Mouse (Mus musculus): ENCODE results near the gene Tmem102.

DNA sequence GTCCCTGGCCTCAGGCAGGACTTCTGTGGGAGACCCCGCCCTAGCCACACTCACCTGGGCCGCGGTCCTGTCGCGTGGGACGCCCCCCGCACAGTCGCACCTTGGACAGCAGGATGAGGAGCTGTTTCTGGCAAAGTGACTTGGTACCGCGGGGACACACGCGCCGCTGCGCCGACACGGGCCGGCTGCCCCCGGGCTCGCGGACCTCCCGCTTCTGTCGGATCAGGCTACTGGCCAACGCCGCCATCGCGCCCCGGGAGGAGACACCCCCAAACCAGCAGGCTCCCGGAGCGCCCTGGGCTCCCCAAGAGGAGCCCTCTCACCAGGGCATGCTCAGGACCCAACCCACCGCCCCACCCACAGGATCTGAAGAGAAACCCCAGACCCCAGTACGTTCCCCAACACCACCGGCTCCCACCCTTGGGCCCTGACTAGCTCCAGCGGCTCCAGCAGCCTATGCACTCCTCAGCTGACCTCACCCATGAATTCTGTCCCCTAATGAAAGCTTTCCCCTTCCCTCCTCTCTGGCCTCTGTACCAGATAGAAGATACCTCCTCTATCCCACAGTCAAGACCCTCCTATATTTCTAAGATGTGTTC is 3.9 kb downstream of the Tmem102 start, which contains the start of gene Fgf11:
- TF ChIP-seq CEBPB (IDR thresholded peaks at IDR 0.05; ENCODE audit: insufficient read depth, poor library complexity, severe bottlenecking), result no peak
- TF ChIP-seq POLR2A (IDR thresholded peaks at IDR 0.05; ENCODE audit: insufficient read length, low read depth), result peak; percentile 19
- no peak for TF ChIP-seq USF1 (IDR thresholded peaks at IDR 0.05; ENCODE audit: low read depth)
- TF ChIP-seq MYOG (IDR thresholded peaks at IDR 0.05; ENCODE audit: control insufficient read depth in 1 of 3, insufficient read depth in 1 of 3, insufficient read length in 2 of 3, low read depth in 2 of 3), result peak in 1 of 3 experiments; percentile 30
- no peak for TF ChIP-seq TCF12 (IDR thresholded peaks at IDR 0.05; ENCODE audit: insufficient read depth, poor library complexity, severe bottlenecking)
- no peak for TF ChIP-seq E2F4 (IDR thresholded peaks at IDR 0.05; ENCODE audit: insufficient read depth)

Data from myocyte (in vitro differentiated cells).